Mouse (Mus musculus) heart, postnatal 0 days (tissue): ENCODE measurements at regions not wholly inside any gene's neighbourhood (a gene's known extent, or its start where the extent isn't known, plus 50 kb on each side); places are given as distances from the start of the nearest gene placed in this dataset.

Experiments used
- ATAC-seq: fragments of 200-750 bp; cut with Nextera tagmentation; 2 replicates; pipeline ENCODE4 v1.8.0; 2017; ENCODE audit warnings: low read depth, moderate number of reproducible peaks, moderate library complexity; ENCODE audit not compliant: insufficient read depth
- DNase-seq: peaks from one replicate; pipeline ENCODE4 v3.0.0-alpha.2; 2016; ENCODE audit warnings: low spot score
- H3K27ac ChIP-seq: fragments of 300-500 bp; sonication (generic); 2 replicates; pipeline ENCODE4 v1.5.1; 2014; ENCODE audit warnings: low read depth, mild to moderate bottlenecking
- H3K27me3 ChIP-seq: fragments of 300-500 bp; sonication (generic); 2 replicates; pipeline ENCODE4 v1.6.1; 2014; ENCODE audit warnings: low read length, mixed read lengths; ENCODE audit not compliant: control insufficient read depth, insufficient read depth
- H3K36me3 ChIP-seq: fragments of 300-500 bp; sonication (generic); replicated peaks from 2 replicates; pipeline ENCODE4 v1.6.1; 2014; ENCODE audit warnings: low read length, mixed read lengths; ENCODE audit not compliant: control insufficient read depth, insufficient read depth
- H3K4me1 ChIP-seq: fragments of 300-500 bp; sonication (generic); 2 replicates; pipeline ENCODE4 v1.6.1; 2014; ENCODE audit warnings: antibody characterized with exemption; ENCODE audit not compliant: control insufficient read depth, insufficient read depth
- H3K4me2 ChIP-seq: fragments of 300-500 bp; sonication (generic); 2 replicates; pipeline ENCODE4 v1.6.1; 2014; ENCODE audit warnings: low read depth, mild to moderate bottlenecking, low read length, moderate library complexity
- H3K4me3 ChIP-seq: fragments of 300-500 bp; sonication (generic); 2 replicates; pipeline ENCODE4 v1.5.1; 2014; ENCODE audit warnings: low read depth, low read length
- H3K9ac ChIP-seq: fragments of 300-500 bp; sonication (generic); replicated peaks from 2 replicates; pipeline ENCODE4 v1.6.1; 2014; ENCODE audit warnings: low read depth, low read length, mixed read lengths
- H3K9me3 ChIP-seq: fragments of 300-500 bp; sonication (generic); replicated peaks from 2 replicates; pipeline ENCODE4 v1.6.1; 2016; ENCODE audit warnings: low read length; ENCODE audit not compliant: control insufficient read depth
- CTCF ChIP-seq: IDR thresholded peaks from 2 replicates; pipeline ENCODE4 v1.5.1; 2016; ENCODE audit warnings: antibody characterized with exemption, control low read depth, low read depth
- EP300 ChIP-seq: IDR thresholded peaks from 2 replicates; pipeline ENCODE4 v1.6.1; 2016; ENCODE audit warnings: antibody characterized with exemption, low read depth
- WGBS: fragments of 180-500 bp; shearing (Covaris S2); extraction: QIAGEN DNeasy Blood & Tissue Kit; methylation state at CpG from one replicate; pipeline ENCODE4 v1.1.7; 2014; 5-methylcytosine and 5-hydroxymethylcytosine counted together

GRCm38 (mm10) chr1:89331352-89331751, 123.3 kb upstream of the Agap1 start:
- Histone ChIP-seq H3K4me3 (no peak overlapping the region), H3K4me1 (no peaks in the 10 kb centered on the region), H3K9me3 (no peaks in the 10 kb centered on the region), H3K9ac (no peak overlapping the region), H3K27me3 (no peaks in the 10 kb centered on the region), H3K4me2 (no peak overlapping the region), H3K27ac (no peak overlapping the region), H3K36me3 (no peaks in the 10 kb centered on the region)
- WGBS, result 90% methylated on average over 4 of the region's 4 CpGs
- TF ChIP-seq CTCF (no peak), EP300 (no peak)
- ATAC-seq (no peak), DNase-seq (no peak)

GRCm38 (mm10) chr1:89332676-89333075, 121.9 kb upstream of the Agap1 start:
- no peak overlapping the region for H3K27ac ChIP-seq
- H3K4me1 ChIP-seq, result no peaks in the 10 kb centered on the region
- no peaks in the 10 kb centered on the region for H3K9me3 ChIP-seq
- no peak overlapping the region for H3K4me3 ChIP-seq
- TF ChIP-seq EP300, result no peak
- no peak for TF ChIP-seq CTCF
- WGBS, result 64% methylated on average over 7 of the region's 7 CpGs
- no peaks in the 10 kb centered on the region for H3K27me3 ChIP-seq
- ATAC-seq (no peak), DNase-seq (no peak)
- H3K9ac ChIP-seq, result no peak overlapping the region
- H3K36me3 ChIP-seq, result no peaks in the 10 kb centered on the region
- H3K4me2 ChIP-seq, result no peak overlapping the region

GRCm38 (mm10) chr1:89337861-89338260, 116.7 kb upstream of the Agap1 start:
- no peak overlapping the region for H3K27ac ChIP-seq
- H3K9me3 ChIP-seq, result no peaks in the 10 kb centered on the region
- no peak overlapping the region for H3K4me3 ChIP-seq
- no peaks in the 10 kb centered on the region for H3K4me1 ChIP-seq
- DNase-seq, result no peak
- no peak for ATAC-seq
- 59% methylated on average over 5 of the region's 5 CpGs for WGBS
- H3K27me3 ChIP-seq, result no peaks in the 10 kb centered on the region
- TF ChIP-seq CTCF (no peak), EP300 (no peak)
- H3K36me3 ChIP-seq, result no peaks in the 10 kb centered on the region
- H3K4me2 ChIP-seq, result no peak overlapping the region
- no peak overlapping the region for H3K9ac ChIP-seq

- no peak overlapping the region for H3K27ac ChIP-seq
- H3K9me3 ChIP-seq, result no peaks in the 10 kb centered on the region
- no peak overlapping the region for H3K4me3 ChIP-seq
- H3K4me1 ChIP-seq, result no peaks in the 10 kb centered on the region
- no peak overlapping the region for H3K4me2 ChIP-seq
- H3K36me3 ChIP-seq, result no peaks in the 10 kb centered on the region
- no peak for ATAC-seq
- no peak for DNase-seq
- no peaks in the 10 kb centered on the region for H3K27me3 ChIP-seq
- TF ChIP-seq CTCF (peak; percentile 19; the same call in 1 of the 2 replicates), EP300 (no peak)
- WGBS, result 43% methylated on average over 4 of the region's 4 CpGs
- no peak overlapping the region for H3K9ac ChIP-seq
These were observed 111.8 kb upstream of the Agap1 start for GRCm38 (mm10) chr1:89342794-89343193.

- Histone ChIP-seq H3K4me2 (no peak overlapping the region), H3K36me3 (no peaks in the 10 kb centered on the region), H3K9ac (no peak overlapping the region), H3K27ac (no peak overlapping the region), H3K4me3 (no peak overlapping the region), H3K9me3 (no peaks in the 10 kb centered on the region), H3K4me1 (no peaks in the 10 kb centered on the region), H3K27me3 (no peaks in the 10 kb centered on the region)
- DNase-seq (no peak), ATAC-seq (no peak)
- TF ChIP-seq CTCF (peak; percentile 56), EP300 (no peak)
- WGBS, result 38% methylated on average over 6 of the region's 6 CpGs
These were observed 110.1 kb upstream of the Agap1 start for GRCm38 (mm10) chr1:89344546-89344945.

GRCm38 (mm10) chr1:89347341-89347740, 107.3 kb upstream of the Agap1 start:
- Histone ChIP-seq H3K9ac (no peak overlapping the region), H3K4me2 (no peak overlapping the region), H3K27me3 (no peaks in the 10 kb centered on the region), H3K27ac (no peak overlapping the region), H3K36me3 (no peaks in the 10 kb centered on the region), H3K4me1 (no peaks in the 10 kb centered on the region), H3K4me3 (no peak overlapping the region), H3K9me3 (no peaks in the 10 kb centered on the region)
- TF ChIP-seq CTCF, result no peak
- no peak for DNase-seq
- WGBS, result 62% methylated on average over 3 of the region's 3 CpGs
- no peak for ATAC-seq
